Mouse (Mus musculus): ENCODE data around the gene Fmod. TPM values are rescaled to one million over a fixed set of nuclear protein-coding genes. Genes with fewer than 3 reads are reported as not detected.

The Fmod gene
- total RNA-seq, 4 experiments from 2014 or later = 25.4 to 104 (median 52.6) TPM

DNA sequence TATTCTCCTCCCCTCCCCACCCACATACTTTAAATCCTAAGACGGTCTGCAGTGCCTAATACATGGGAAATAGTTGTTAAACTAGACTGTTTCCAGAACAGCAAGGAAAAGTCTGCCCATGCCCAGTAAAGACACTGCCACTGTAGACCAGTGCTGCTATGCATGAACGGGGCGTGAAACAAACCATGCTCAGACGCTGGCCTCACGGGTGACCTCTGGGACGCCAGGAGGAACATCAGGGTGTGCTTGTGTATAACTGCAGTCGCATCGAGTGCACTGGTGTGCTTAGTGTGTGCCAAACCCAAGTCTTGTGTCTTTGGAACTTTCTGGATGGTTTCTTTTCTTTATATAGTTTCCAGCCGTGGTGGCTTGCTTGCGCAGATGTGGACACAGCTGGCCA is 37.6 kb downstream of the Fmod start:
- no peak for DNase-seq (ENCODE audit: low spot score in 2 of 2)

DNA sequence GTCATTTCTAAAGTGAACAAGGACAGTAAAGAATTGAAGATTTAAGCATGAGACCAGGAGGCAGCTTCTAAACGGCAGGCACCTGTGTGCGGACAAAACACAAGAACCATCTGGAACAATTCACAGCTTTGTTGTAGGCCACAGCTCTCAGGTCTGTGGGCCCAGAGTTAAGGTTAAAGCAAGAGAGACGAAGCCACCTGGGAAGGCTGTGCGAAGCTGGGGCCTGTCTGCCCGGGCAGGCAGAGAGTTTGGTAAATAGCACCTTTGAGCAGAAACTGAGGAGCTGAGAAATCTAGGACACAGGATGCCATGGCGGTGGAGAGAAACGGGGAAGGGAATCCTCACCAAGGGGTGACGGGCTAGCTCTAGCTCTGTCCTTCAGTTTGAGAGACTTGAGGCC is 38.5 kb downstream of the Fmod start:
- DNase-seq (ENCODE audit: low spot score in 2 of 2) = no peak

DNA sequence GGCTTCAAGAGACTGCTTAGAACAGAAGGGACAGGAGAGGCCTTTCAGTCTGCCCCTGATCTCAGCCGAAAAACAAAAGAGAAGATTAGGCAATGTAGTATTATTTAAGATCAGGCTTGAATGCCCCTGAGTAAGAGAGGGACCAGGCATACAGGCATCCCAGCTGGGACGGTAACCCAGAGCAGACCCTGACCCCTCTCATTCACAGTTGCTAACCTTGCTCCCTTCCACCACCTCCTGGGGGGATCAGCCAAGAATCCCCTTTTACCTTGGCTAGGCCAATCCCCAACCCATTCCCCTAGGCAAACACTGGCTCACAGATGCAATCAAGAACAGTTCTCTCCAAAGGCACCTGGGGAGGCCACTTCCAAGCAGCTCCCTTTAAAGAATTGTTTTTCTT is 39.7 kb downstream of the Fmod start:
- DNase-seq (ENCODE audit: low spot score in 2 of 2) = no peak

DNA sequence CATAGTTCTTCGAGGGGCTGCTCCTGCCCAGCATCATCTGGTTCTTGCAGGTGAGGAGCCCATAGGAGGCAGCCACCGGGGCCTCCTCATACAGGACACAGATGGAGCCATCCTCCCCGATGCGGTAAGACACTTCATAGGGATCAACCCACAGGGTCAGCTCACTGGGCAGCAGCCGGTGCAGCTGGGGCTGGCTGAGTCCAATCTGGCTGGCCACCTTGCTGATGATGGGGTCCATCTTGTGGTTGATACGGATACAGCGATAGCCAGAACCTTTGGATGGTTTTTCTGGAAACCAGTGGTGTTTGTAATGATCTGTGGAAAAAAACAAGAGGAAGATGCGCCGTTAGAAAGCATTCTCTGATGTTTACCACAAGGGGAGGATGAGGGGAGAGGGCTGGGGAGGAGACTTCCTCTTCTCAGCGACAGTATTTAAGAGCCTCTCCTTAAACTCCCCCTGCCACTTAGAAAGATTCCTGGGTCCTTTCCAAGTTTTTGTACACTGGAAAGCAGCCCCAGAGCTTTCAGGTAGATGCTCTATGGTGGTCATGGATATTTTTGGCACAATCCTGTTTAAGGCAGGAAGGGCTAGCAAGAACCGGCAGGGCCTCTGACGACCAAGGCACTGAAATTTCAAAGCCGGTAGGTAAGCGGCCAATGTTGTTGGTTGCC is 40.5 kb downstream of the Fmod start:
- no peak for DNase-seq (ENCODE audit: low spot score in 2 of 2)

DNA sequence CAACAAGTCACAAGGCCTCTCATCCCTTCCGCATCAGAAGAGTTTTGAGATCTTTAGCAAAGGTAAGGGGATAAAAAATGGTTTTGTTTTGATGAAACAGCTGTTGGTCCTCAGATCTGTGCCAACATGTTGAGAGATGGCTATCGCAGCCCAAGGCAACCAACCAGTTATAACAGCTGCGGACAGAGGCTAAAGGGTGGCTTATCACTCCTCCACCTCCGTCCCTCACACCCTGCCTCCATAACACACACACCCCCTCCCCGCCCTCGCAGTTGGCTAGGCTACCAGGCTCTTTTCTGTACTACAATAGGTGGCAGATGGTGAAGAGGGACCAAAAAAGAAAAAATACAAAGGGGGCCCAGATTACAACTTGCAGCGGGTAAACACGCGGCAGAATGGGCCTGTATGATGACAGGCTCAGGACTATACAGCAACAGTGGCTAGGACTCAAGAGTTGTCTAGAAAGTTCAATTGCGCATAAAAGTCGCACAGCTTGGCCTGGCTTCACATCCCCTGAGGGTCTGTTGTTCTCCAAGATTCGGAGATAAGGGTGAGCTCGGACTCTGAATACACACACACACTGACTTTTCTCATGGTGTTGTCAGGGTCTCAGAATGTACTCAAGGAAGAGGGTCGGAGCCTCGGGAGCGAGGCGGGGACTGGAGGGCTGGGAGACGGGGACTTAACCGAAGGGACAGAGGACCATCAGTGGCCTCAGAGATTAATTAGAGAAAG is 41.2 kb downstream of the Fmod start:
- no peak for DNase-seq (ENCODE audit: low spot score in 2 of 2)

DNA sequence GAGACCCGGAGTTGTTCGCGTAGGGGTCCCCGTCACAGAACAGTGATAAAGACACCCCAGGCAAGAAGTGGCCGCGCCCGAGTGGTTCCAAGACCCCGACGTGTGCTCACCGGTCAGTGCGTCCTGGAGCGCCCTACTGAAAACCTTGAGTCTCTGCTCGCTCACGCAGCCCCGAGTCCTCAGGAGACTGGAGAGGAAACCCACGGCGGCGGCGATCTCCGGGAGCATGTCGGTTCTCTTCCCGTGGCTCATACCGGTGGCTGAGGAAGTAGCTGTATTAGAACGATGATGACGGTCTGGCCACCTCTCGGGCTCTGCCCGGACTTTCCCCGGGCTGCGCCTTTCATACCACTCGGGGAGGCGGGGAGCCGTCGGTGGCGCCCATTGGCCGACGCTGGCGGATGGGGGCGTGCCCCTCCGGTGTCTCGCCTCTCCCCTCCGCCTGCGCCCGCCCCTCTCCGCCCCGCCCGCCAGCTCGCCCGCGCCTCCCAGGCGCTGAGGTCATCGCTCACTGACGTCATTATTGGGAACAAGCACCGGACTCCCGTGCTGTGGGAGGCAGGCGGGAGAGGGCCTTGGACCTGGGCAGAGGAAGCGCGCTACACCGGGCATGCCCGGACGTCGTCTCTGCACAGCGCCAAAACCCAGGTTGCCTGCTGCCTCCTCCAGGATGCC is 41.9 kb downstream of the Fmod start, which contains the start of gene Btg2:
TSS of gene Btg2 (minus strand) at position 319 of the 675 bp plus-strand sequence.
- peak; percentile 96 for DNase-seq (ENCODE audit: low spot score in 2 of 2)

DNA sequence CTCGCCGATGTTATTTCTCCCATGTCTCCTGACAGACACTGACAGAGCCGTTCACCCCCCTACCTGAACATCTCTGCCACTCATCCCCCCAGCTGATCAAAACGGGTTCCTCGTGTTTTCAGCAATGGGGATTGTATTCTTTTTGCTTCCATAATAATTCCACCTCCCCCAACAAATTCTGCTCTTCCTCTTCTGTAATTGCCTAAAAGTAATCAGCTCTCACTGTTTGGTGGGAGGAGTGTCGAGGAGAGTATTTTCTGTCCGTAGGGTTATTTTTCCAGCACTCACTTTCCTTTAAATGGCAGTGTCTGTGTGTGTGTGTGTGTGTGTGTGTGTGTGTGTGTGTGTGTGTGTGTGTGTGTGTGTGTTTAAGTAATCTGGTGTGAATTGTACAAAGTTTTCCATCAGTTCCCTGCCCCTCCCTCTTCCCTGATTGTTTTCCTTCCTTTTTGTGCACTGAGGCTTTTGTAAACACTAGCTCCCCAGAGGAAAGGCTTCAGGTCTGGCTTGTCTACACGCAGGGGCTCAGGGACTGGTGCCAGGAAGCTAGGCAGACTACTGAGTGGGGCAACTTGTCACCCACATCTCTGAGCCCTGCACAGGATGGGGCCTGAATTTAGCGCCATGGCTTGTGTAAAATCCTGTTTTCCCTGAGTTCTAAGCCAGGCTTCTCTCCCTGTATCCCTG is 42.6 kb downstream of the Fmod start:
- no peak for DNase-seq (ENCODE audit: low spot score in 2 of 2)

DNA sequence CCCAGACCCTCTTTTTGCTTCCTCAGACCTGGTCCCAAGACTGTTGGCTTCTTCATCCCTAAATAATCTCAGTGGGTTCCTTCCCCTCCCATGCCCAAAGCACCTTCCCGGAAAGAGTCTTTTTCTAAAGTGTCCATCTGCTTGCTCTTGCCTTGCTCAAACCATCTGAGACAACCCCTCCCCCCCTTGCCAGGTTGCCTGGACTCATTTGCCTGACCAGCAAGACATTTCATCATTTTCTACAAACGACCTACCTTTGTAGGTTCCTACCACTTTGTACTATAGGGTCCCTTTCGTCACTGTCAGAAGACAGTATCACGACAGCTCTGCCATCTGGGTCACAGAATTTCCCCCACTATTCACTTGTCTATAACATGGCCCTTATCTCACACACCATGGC is 43.4 kb downstream of the Fmod start:
- no peak for DNase-seq (ENCODE audit: low spot score in 2 of 2)

DNA sequence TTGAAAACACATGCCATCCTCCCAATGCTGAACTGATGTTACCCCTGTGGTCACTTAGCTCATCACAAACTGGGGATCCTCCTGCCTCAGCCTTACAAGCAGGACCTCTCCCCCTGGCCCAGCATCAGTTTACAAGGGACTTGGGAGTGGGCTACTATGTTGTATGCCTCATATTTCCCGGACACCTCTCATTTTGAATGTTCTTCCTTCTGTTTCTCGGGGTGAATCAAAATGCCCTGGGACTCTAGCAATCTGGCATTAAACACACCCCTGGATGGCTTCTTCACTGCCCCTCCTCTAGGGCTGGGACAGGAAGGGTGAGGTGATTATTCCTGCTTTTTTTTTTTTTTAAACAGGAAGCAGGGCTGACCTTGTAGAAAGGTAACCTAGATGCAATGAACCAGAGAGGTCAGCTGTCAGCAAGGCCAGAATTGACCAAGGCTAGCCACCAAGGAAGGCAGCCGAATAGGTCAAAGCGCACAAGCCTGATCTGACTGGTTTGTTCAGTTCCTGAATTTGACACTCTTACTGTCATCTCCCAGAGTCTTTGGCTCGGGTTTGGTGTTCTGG is 43.9 kb downstream of the Fmod start:
- DNase-seq (ENCODE audit: low spot score in 2 of 2) = no peak

DNA sequence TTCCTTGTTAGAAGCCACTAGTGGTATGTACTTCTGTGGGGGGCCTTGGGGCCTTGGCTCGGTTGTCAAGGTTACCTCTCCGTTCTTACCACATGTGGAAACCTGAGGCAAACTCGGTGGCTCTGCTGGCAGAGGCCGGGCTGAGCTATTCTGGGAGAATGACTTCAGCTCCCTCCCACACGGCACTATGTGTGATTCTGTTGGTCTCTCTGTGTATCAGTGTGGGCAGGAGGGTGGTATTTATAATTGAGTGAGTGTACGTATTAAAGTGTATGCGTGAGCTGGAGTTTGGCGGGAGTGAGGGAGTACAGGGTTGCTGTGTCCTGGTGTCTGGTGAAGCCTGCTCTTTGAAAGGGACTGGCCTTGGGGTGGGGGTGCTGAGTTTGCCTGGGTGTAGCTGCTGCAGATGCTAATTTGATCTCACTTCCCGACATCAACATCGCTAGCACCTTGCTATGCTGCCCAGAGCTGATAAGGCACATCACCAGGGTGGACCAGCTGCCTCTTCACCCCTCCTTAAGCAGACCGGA is 46.0 kb downstream of the Fmod start:
- peak in 1 of 2 experiments; percentile 78 for DNase-seq (ENCODE audit: low spot score in 2 of 2)

DNA sequence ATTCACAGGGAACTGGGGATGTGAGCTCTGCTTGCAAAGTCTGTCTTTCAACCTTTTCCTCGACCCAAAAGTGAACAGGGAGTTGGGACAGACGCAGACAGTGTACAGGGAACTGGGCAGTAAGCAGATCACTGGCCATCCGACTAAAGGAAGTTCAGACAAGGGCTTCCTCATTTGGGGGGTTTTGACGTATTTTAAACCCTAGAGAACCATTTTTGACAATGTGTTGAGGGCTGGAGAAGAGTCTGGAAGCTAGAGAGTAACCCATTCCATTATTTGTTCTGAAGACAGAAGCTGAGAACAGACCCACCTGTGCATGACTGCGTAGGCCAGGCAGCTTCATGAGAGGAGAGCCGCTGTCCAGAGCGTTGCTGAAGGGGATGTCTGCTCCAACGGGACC is 46.6 kb downstream of the Fmod start:
- DNase-seq (ENCODE audit: low spot score in 2 of 2) = no peak

DNA sequence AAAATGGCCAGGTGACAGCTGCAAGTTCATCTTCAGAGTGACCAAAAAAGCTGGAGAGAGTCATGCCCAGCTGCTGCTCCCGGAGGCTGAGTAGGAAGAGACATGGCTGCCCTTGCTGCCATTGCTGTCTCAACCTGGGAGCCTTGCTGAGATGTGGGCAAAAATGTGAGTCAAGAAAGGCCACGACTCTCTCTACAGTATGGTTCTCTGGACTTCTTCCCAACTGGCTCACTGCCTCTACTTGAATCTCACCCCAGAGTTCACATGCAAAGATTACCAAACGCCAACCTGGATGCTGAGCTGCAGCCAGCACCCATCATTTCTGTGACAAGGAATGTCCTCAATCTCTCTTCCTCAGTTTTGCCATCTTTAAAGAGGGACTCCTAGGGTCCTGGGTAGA is 47.1 kb downstream of the Fmod start:
- DNase-seq (ENCODE audit: low spot score in 2 of 2) = no peak

DNA sequence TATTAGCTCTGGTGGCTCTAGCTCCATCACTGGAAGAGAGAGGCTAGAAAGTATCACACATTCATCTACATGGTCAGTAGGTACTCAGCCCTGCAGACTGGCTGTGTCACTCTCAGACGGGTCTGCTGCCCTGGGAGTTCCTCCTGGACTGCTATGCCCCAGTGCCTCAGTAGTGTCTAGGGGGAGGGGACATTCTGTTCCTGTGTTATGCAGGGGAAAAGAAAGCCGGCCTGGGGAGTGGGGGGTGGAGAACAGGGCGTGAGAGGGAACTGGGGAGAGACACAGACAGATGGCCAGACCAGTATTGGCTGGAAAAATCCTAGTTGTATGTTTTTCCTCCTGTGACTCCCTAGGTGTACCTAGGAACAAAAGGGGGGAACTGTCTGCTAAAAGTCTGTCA is 49.0 kb downstream of the Fmod start:
- DNase-seq (ENCODE audit: low spot score in 2 of 2) = no peak

DNA sequence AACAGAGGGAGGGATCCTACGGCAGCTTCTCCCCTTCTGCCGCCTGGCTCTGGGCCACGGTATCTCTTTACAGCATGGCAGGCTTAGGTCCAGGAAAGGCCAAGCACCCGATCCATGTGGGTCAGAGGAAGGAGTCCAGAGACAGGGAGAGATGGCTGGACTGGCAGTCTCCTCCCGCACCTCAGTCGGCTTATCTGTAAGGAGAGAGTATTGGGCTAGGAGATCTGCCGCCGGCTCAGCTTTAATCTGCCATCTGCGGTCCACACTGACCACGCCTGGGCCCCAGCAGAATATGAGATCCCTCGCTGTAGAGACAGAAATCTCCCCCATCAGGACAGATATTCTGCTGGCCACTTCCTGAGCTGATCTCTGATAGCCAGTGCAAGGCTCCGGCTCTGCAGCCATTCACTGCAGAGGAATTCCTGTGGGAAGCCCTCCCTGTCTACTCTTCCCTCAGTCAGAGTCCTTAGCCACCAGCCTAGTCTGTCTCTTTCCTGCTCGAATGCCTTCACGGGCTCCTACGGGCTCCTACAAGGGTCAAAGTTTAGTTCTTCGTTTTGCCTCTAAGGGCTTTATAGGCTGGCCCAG is 49.9 kb downstream of the Fmod start:
- peak in 1 of 2 experiments; percentile 83 for DNase-seq (ENCODE audit: low spot score in 2 of 2)

DNA sequence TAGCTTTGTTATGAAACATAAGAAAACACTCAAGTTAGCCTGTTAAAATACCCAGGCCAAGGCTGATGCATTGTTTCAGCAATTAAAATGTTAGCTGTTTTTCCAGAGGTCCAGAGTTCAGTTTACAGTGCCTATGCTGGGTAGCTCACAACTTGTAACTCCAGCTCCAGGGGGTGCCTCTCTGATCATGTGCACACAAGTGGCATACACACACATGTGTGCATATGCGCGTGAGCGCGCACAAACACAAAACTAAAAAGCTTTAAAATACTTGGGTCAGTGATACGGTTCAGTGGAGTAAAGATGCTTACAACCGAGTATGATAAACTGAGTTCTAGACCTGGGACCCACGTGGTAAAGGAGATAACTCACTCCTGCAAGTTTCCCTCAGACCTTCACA is 52.0 kb downstream of the Fmod start:
- no peak for DNase-seq (ENCODE audit: low spot score in 2 of 2)

DNA sequence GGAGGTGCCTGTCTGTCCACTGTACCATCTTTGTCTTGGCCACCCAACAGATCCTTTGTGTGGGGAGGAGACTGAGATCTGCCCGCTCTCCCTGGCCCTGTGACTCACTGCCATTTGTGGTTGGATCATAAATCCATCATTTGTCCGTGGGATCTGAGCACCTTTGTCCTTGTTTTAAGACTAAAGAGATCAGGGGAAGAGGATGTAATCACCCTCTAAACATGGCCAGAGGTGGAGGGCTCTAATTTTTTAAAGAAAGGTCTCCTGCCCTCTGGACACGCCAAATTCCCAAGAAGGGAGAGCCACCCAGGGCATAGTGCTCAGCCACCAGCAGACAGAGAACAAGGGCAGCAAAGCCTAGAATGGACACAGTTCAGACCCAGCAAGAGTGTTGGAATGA is 54.8 kb downstream of the Fmod start:
- no peak for DNase-seq (ENCODE audit: low spot score in 2 of 2)

DNA sequence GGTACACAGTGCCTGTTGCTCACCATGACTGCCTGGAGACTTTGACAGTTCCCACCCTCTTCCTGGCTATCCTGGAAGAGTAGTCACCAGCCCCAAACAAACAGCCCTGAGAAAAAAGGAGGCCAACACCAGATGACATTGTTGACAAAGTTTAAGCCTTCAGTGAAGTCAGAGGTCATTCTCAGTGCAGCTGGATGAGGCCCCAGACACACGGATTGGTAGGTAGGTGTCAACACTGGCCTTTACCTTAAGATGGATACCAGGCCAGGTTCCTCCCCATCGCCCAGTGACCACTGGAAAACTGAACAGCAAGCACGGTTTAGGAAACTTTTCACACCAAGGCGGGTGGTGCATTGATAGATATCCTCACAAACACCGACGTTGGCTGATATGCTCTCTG is 55.3 kb downstream of the Fmod start:
- DNase-seq (ENCODE audit: low spot score in 2 of 2) = no peak

DNA sequence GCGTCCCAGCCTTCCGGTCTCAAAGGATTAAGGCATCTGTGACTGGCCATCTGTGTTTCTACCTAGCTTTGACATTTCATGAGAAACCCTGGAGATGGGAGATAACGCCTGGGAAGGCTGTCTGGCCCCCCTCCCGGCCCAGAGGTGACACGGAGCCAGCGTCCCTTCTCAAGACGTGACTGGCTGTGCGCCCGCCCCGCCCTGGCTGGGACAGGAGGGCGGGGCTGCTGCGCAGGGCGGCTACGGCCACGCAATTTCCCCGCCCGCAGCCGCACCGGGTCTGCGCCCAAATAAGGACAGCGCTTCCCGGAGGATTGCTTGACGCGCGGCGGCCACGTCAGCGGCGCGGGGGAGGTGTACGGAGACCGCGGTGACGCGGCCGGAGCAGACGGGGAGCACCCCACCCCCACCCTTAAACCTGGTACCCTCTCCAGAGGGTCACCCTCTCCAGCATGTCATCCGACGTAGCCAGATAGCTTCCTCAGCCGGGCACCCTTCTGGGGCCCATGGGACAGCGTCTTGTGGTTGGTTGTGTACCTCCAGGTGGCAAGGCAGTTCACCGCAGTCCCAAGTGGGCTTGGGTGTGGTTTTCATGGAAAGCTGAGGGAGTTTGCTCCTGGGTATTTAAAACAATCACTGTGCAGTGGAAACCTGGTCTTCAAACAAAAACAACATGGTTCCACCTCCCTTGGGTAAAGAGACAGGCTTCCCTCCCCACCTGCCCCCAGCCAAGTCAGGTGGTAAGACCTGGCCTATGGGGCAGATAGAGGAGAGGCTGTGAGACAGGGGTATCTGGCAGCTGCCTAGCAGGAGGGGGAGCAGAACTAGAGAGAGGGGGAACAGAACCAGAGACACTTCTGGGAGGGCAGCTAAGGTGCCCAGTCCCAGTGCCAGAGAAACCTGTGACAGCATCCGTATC is 56.1 kb downstream of the Fmod start:
- DNase-seq (ENCODE audit: low spot score in 2 of 2) = peak; percentile 94 to 97

DNA sequence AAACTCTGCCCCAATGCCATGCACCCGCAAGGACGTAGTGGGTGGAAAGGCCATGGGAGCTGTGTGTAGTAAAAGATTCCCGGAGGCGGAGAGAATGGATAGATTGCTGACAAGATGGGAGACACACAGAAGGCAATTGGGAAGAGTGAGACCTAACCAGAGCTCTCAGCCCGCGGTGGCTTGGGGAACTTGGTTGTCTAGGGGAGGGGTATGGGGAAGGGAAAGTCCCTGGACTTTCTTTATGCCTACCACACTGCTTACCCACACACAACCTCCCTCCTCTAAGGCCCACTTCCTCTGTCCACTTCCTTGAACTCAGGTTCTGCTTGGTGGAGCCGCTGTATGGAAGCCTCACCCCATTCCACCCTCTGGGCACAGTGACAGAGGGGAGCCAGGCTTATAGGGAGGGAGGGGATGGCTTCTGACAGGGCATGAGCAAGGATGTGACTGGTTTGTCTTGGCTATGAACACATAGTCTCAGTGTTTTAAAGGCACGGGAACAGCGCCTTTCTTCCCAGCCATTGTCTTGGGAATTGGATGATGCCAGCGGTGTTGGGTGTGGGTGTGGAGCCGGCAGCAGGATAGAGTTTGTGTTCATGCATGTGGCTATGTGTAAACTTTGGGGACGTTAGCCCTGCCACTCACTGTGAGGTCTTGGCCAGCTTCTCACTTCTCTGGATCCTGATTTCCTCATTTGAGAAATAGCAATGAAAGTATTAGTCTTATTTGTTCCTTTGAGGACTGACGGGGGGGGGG is 56.9 kb downstream of the Fmod start:
- DNase-seq (ENCODE audit: low spot score in 2 of 2) = no peak
